Mouse (Mus musculus) heart, embryonic 12.5 days (tissue): ENCODE data around the gene Carm1. TPM values are rescaled to one million over a fixed set of nuclear protein-coding genes. Genes with fewer than 3 reads are reported as not detected.

Source experiments
- microRNA counts: library from miRNA; unstranded; fragments of <30 nt; microRNA quantifications from one replicate; lab custom pipeline; 2017
- microRNA-seq: library from miRNA; unstranded; fragments of <30 nt; microRNA quantifications from one replicate; pipeline ENCODE4, GENCODE M21; 2017
- polyA plus RNA-seq: library from polyadenylated mRNA; unstranded; fragments of >200 nt; fragmentation: Nextera tagmentation; extraction: Ambion mirVana; gene quantifications from 2 replicates; pipeline ENCODE4 v1.2.1, GENCODE M21; 2016

The Carm1 gene
- polyA plus RNA-seq, 1 experiment from 2014 or later: 49.9 TPM

MicroRNAs encoded within 50 kb of the gene (microRNA counts, 519-probe panel; counts per million panel counts)
- microRNA mmu-miR-1946b (lab: Ali Mortazavi, UCI): not detected

Small RNAs within 50 kb of the gene (microRNA-seq; reads per million reads assigned to microRNA genes)
- gene Mir1946b: not detected

Other genes starting within 250 kb of the Carm1 start
- 0.23 and 0.58 TPM in 2 replicates for gene Ap1m2, start 234.6 kb upstream of the Carm1 start, polyA plus RNA-seq
- 69.1 and 73.6 TPM in 2 replicates for gene Slc44a2, start 226.2 kb upstream of the Carm1 start, polyA plus RNA-seq
- gene Ilf3, start 179.0 kb upstream of the Carm1 start, polyA plus RNA-seq: 139 and 142 TPM in 2 replicates
- 23.0 and 25.4 TPM in 2 replicates for gene Qtrt1, start 135.1 kb upstream of the Carm1 start, polyA plus RNA-seq
- gene Dnm2, start 122.0 kb upstream of the Carm1 start, polyA plus RNA-seq: 83.8 and 87.2 TPM in 2 replicates
- gene Tmed1, start 36.6 kb upstream of the Carm1 start, polyA plus RNA-seq: 89.4 and 92.3 TPM in 2 replicates
- 1.4 and 1.6 TPM in 2 replicates for gene AB124611, start 20.7 kb upstream of the Carm1 start, polyA plus RNA-seq
- 33.6 and 34.5 TPM in 2 replicates for gene Timm29, start 45.8 kb downstream of the Carm1 start, polyA plus RNA-seq
- 12.9 and 14.8 TPM in 2 replicates for gene Yipf2, start 45.9 kb downstream of the Carm1 start, polyA plus RNA-seq
- gene Smarca4, start 69.3 kb downstream of the Carm1 start, polyA plus RNA-seq: 76.0 and 78.5 TPM in 2 replicates
- gene Ldlr, start 176.6 kb downstream of the Carm1 start, polyA plus RNA-seq: 26.0 and 30.8 TPM in 2 replicates
- gene Spc24, start 213.4 kb downstream of the Carm1 start, polyA plus RNA-seq: 84.5 and 86.8 TPM in 2 replicates